Mouse (Mus musculus): ENCODE results near the gene Gm17409. TPM values are rescaled to one million over a fixed set of nuclear protein-coding genes. Genes with fewer than 3 reads are reported as not detected.

Gene Gm17409
- polyA plus RNA-seq (2014; fragmentation: Nextera tagmentation; extraction: Ambion mirVana), result not detected in 2 replicates

GRCm38 (mm10) chr2:58469816-58470215 is at the start of gene Gm17409:
TSS of gene Gm17409 (plus strand) at chr2:58470116.
- Histone ChIP-seq H3K36me3 (ENCODE audit: control insufficient read depth, insufficient read depth, low read length) (peaks cover 6% of the 10 kb centered on the region; the same call in 1 of the 2 replicates), H3K9ac (ENCODE audit: low read length) (no peak within 1 kb of the TSS), H3K9me3 (ENCODE audit: control insufficient read depth, low read length) (no peaks in the 10 kb centered on the region), H3K4me2 (ENCODE audit: low read depth, low read length, severe bottlenecking) (no peak within 1 kb of the TSS), H3K27me3 (ENCODE audit: control insufficient read depth, insufficient read depth, low read length) (no peaks in the 10 kb centered on the region), H3K4me1 (replicated peaks; ENCODE audit: control insufficient read depth, insufficient read depth, low read length) (no peaks in the 10 kb centered on the region), H3K27ac (ENCODE audit: low read depth, low read length) (no peak within 1 kb of the TSS), H3K4me3 (ENCODE audit: low read depth, low read length) (no peak within 1 kb of the TSS)
- no peak for ATAC-seq (replicated peaks; ENCODE audit: low FRiP score)
- 89% methylated on average over 7 of the region's 7 CpGs for WGBS
- DNase-seq (ENCODE audit: low spot score), result no peak

GRCm38 (mm10) chr2:58423319-58423718 is 46.6 kb upstream of the Gm17409 start:
- Histone ChIP-seq H3K9ac (ENCODE audit: low read length) (no peak overlapping the region), H3K4me1 (replicated peaks; ENCODE audit: control insufficient read depth, insufficient read depth, low read length) (no peaks in the 10 kb centered on the region), H3K27me3 (ENCODE audit: control insufficient read depth, insufficient read depth, low read length) (no peaks in the 10 kb centered on the region), H3K27ac (ENCODE audit: low read depth, low read length) (no peak overlapping the region), H3K4me2 (ENCODE audit: low read depth, low read length, severe bottlenecking) (no peak overlapping the region), H3K9me3 (ENCODE audit: control insufficient read depth, low read length) (no peaks in the 10 kb centered on the region), H3K36me3 (ENCODE audit: control insufficient read depth, insufficient read depth, low read length) (no peaks in the 10 kb centered on the region), H3K4me3 (ENCODE audit: low read depth, low read length) (no peak overlapping the region)
- DNase-seq (ENCODE audit: low spot score), result no peak
- WGBS, result 89% methylated on average over 5 of the region's 5 CpGs
- no peak for ATAC-seq (replicated peaks; ENCODE audit: low FRiP score)

- no peaks in the 10 kb centered on the region for H3K4me1 ChIP-seq (replicated peaks; ENCODE audit: control insufficient read depth, insufficient read depth, low read length)
- H3K36me3 ChIP-seq (ENCODE audit: control insufficient read depth, insufficient read depth, low read length), result no peaks in the 10 kb centered on the region
- H3K9me3 ChIP-seq (ENCODE audit: control insufficient read depth, low read length), result no peaks in the 10 kb centered on the region
- WGBS, result 97% methylated on average over 13 of the region's 13 CpGs
- DNase-seq (ENCODE audit: low spot score), result no peak
- no peak for ATAC-seq (replicated peaks; ENCODE audit: low FRiP score)
- no peak overlapping the region for H3K4me3 ChIP-seq (ENCODE audit: low read depth, low read length)
- H3K9ac ChIP-seq (ENCODE audit: low read length), result no peak overlapping the region
- H3K27ac ChIP-seq (ENCODE audit: low read depth, low read length), result no peak overlapping the region
- no peak overlapping the region for H3K4me2 ChIP-seq (ENCODE audit: low read depth, low read length, severe bottlenecking)
- no peaks in the 10 kb centered on the region for H3K27me3 ChIP-seq (ENCODE audit: control insufficient read depth, insufficient read depth, low read length)
Measured at GRCm38 (mm10) chr2:58425436-58426004, 44.4 kb upstream of the Gm17409 start.

- Histone ChIP-seq H3K27me3 (ENCODE audit: control insufficient read depth, insufficient read depth, low read length) (no peaks in the 10 kb centered on the region), H3K4me2 (ENCODE audit: low read depth, low read length, severe bottlenecking) (no peak overlapping the region), H3K4me3 (ENCODE audit: low read depth, low read length) (no peak overlapping the region), H3K9me3 (ENCODE audit: control insufficient read depth, low read length) (no peaks in the 10 kb centered on the region), H3K36me3 (ENCODE audit: control insufficient read depth, insufficient read depth, low read length) (no peaks in the 10 kb centered on the region), H3K4me1 (replicated peaks; ENCODE audit: control insufficient read depth, insufficient read depth, low read length) (no peaks in the 10 kb centered on the region), H3K27ac (ENCODE audit: low read depth, low read length) (no peak overlapping the region), H3K9ac (ENCODE audit: low read length) (no peak overlapping the region)
- no peak for ATAC-seq (replicated peaks; ENCODE audit: low FRiP score)
- no peak for DNase-seq (ENCODE audit: low spot score)
- WGBS, result 94% methylated on average over 7 of the region's 7 CpGs
Measured at GRCm38 (mm10) chr2:58432211-58432610, 37.7 kb upstream of the Gm17409 start.

GRCm38 (mm10) chr2:58433317-58433716 is 36.6 kb upstream of the Gm17409 start:
- WGBS, result 87% methylated on average over 2 of the region's 2 CpGs
- Histone ChIP-seq H3K4me2 (ENCODE audit: low read depth, low read length, severe bottlenecking) (no peak overlapping the region), H3K27me3 (ENCODE audit: control insufficient read depth, insufficient read depth, low read length) (no peaks in the 10 kb centered on the region), H3K27ac (ENCODE audit: low read depth, low read length) (no peak overlapping the region), H3K9ac (ENCODE audit: low read length) (no peak overlapping the region), H3K4me1 (replicated peaks; ENCODE audit: control insufficient read depth, insufficient read depth, low read length) (no peaks in the 10 kb centered on the region), H3K4me3 (ENCODE audit: low read depth, low read length) (no peak overlapping the region), H3K9me3 (ENCODE audit: control insufficient read depth, low read length) (no peaks in the 10 kb centered on the region), H3K36me3 (ENCODE audit: control insufficient read depth, insufficient read depth, low read length) (no peaks in the 10 kb centered on the region)
- no peak for ATAC-seq (replicated peaks; ENCODE audit: low FRiP score)
- DNase-seq (ENCODE audit: low spot score), result no peak

- Histone ChIP-seq H3K4me3 (ENCODE audit: low read depth, low read length) (no peak overlapping the region), H3K4me1 (replicated peaks; ENCODE audit: control insufficient read depth, insufficient read depth, low read length) (no peaks in the 10 kb centered on the region), H3K27ac (ENCODE audit: low read depth, low read length) (no peak overlapping the region), H3K4me2 (ENCODE audit: low read depth, low read length, severe bottlenecking) (no peak overlapping the region), H3K36me3 (ENCODE audit: control insufficient read depth, insufficient read depth, low read length) (no peaks in the 10 kb centered on the region), H3K27me3 (ENCODE audit: control insufficient read depth, insufficient read depth, low read length) (no peaks in the 10 kb centered on the region), H3K9ac (ENCODE audit: low read length) (no peak overlapping the region), H3K9me3 (ENCODE audit: control insufficient read depth, low read length) (no peaks in the 10 kb centered on the region)
- no peak for ATAC-seq (replicated peaks; ENCODE audit: low FRiP score)
- DNase-seq (ENCODE audit: low spot score), result no peak
- 97% methylated on average over 2 of the region's 2 CpGs for WGBS
Measured at GRCm38 (mm10) chr2:58434438-58434837, 35.5 kb upstream of the Gm17409 start.

- Histone ChIP-seq H3K9ac (ENCODE audit: low read length) (no peak overlapping the region), H3K36me3 (ENCODE audit: control insufficient read depth, insufficient read depth, low read length) (no peaks in the 10 kb centered on the region), H3K9me3 (ENCODE audit: control insufficient read depth, low read length) (no peaks in the 10 kb centered on the region), H3K27me3 (ENCODE audit: control insufficient read depth, insufficient read depth, low read length) (no peaks in the 10 kb centered on the region), H3K4me3 (ENCODE audit: low read depth, low read length) (no peak overlapping the region), H3K27ac (ENCODE audit: low read depth, low read length) (no peak overlapping the region), H3K4me1 (replicated peaks; ENCODE audit: control insufficient read depth, insufficient read depth, low read length) (no peaks in the 10 kb centered on the region), H3K4me2 (ENCODE audit: low read depth, low read length, severe bottlenecking) (no peak overlapping the region)
- no peak for ATAC-seq (replicated peaks; ENCODE audit: low FRiP score)
- DNase-seq (ENCODE audit: low spot score), result no peak
- 96% methylated on average over 13 of the region's 13 CpGs for WGBS
Measured at GRCm38 (mm10) chr2:58435507-58435906, 34.4 kb upstream of the Gm17409 start.

GRCm38 (mm10) chr2:58436911-58437310 is 33.0 kb upstream of the Gm17409 start:
- WGBS, result 92% methylated on average over 3 of the region's 3 CpGs
- Histone ChIP-seq H3K27me3 (ENCODE audit: control insufficient read depth, insufficient read depth, low read length) (no peaks in the 10 kb centered on the region), H3K36me3 (ENCODE audit: control insufficient read depth, insufficient read depth, low read length) (no peaks in the 10 kb centered on the region), H3K27ac (ENCODE audit: low read depth, low read length) (no peak overlapping the region), H3K4me2 (ENCODE audit: low read depth, low read length, severe bottlenecking) (no peak overlapping the region), H3K9ac (ENCODE audit: low read length) (no peak overlapping the region), H3K4me1 (replicated peaks; ENCODE audit: control insufficient read depth, insufficient read depth, low read length) (no peaks in the 10 kb centered on the region), H3K4me3 (ENCODE audit: low read depth, low read length) (no peak overlapping the region), H3K9me3 (ENCODE audit: control insufficient read depth, low read length) (no peaks in the 10 kb centered on the region)
- DNase-seq (ENCODE audit: low spot score) (no peak), ATAC-seq (replicated peaks; ENCODE audit: low FRiP score) (no peak)

- Histone ChIP-seq H3K9ac (ENCODE audit: low read length) (no peak overlapping the region), H3K36me3 (ENCODE audit: control insufficient read depth, insufficient read depth, low read length) (peaks cover 2% of the 10 kb centered on the region; the same call in 1 of the 2 replicates)
- WGBS, result 82% methylated on average over 4 of the region's 4 CpGs
Measured at GRCm38 (mm10) chr2:58443163-58443562, 26.8 kb upstream of the Gm17409 start.

More at GRCm38 (mm10) chr2:58443163-58443562, 26.8 kb upstream of the Gm17409 start:
- ATAC-seq (replicated peaks; ENCODE audit: low FRiP score) (no peak), DNase-seq (ENCODE audit: low spot score) (no peak)
- Histone ChIP-seq H3K9me3 (ENCODE audit: control insufficient read depth, low read length) (no peaks in the 10 kb centered on the region), H3K27ac (ENCODE audit: low read depth, low read length) (no peak overlapping the region), H3K4me1 (replicated peaks; ENCODE audit: control insufficient read depth, insufficient read depth, low read length) (no peaks in the 10 kb centered on the region), H3K4me2 (ENCODE audit: low read depth, low read length, severe bottlenecking) (no peak overlapping the region), H3K4me3 (ENCODE audit: low read depth, low read length) (no peak overlapping the region), H3K27me3 (ENCODE audit: control insufficient read depth, insufficient read depth, low read length) (no peaks in the 10 kb centered on the region)
